Mouse (Mus musculus) ES-Bruce4 (cell line): ENCODE results near the gene BC067074.

ENCODE experiments used
- CTCF ChIP-seq: IDR thresholded peaks from one replicate; pipeline ENCODE4 v1.8.1; 2011; ENCODE audit warnings: low read depth, low read length
- EP300 ChIP-seq: IDR thresholded peaks from 2 replicates; pipeline ENCODE4 v1.6.1; 2011; ENCODE audit warnings: low read depth, low read length; ENCODE audit not compliant: insufficient read depth
- POLR2A ChIP-seq: IDR thresholded peaks from one replicate; pipeline ENCODE4 v1.8.1; 2011; ENCODE audit warnings: low read length; ENCODE audit not compliant: insufficient read depth

GRCm38 (mm10) chr13:113393386-113393785 lies 100.4 kb downstream of the BC067074 start:
- TF ChIP-seq CTCF (no peak), POLR2A (no peak), EP300 (no peak)
